Mouse (Mus musculus) urinary bladder, postnatal 36 days (tissue): ENCODE results near the gene Atp4a.
A peak's percentile ranks its signal among the peaks of the same experiment; 100 is the strongest.

ENCODE experiments used
- DNase-seq, 2 experiments: peaks; one replicate each; pipeline ENCODE4 v3.0.0; 2022; ENCODE audit warnings: low spot score in 2 of 2, mixed read lengths in 1 of 2

Gene Atp4a

DNA sequence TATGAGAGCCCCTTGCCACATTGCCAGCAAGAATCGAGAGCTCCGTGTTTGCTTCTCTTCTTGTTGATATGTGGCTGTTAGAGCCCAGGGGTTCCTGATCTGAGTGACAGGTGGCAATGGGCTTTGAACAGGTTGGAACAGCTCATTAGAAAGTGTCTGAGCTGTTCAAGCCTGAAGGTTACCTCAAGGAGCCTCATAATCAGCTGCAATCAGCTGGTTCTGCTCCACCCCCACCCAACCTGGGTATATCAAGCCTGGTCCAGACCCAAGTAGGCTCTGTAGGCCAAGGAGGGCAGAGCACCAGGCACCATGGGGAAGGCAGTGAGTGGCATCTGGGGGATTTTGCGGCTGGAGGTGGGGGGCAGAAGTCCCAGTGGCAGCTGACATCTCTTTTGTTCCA is at the start of gene Atp4a:
Gene Atp4a (plus strand): TSS at position 268 of the 400 bp plus-strand sequence.
- DNase-seq, result no peak

- peak; percentile 84 to 89 for DNase-seq
Observed at GRCm38 (mm10) chr7:30664529-30665200, 47.3 kb upstream of the Atp4a start, which contains the start of gene Haus5. TSS of gene Haus5 (minus strand) at chr7:30664994.

DNA sequence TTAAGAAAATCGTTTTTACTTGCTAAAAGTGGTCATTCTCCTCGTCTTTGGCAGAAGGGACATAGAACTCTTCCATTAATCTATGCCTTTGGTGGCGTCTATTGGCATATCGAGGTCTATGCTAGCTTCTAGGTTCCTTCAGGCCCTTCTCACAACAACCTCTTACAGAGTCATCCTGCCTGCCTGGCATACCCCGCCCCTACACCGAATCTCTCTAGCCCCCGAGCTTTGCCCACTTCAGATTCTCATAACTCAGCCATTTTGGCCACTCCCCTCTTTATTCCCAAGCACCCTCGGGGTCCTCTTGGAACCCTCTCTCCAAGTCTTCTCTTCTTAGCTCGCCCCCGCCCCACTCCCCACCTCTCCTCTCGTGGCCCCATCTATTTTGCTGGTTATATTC is 46.7 kb upstream of the Atp4a start:
- no peak for DNase-seq

GRCm38 (mm10) chr7:30669229-30669628 is 42.8 kb upstream of the Atp4a start:
- no peak for DNase-seq

DNA sequence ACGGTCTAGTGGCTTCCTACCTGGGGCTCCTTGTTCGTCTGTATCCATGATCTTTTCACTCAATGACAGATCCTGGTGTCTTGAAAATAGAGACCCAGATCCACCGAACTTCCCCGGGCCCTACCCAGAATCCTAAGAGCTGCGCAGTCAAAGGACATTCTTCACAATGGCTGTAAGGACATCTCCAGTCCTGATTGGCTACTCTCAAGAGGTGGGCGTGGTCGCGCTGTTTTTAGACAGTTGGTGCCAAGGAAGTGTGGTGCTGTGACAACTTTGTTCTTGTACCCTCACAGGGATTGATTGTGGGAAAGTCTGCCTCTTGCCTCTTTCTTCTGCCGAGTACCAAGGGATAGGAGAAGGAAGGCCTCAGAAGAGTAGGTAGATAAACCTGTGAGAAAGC is 40.5 kb upstream of the Atp4a start, which contains the start of gene Pmis2:
Gene Pmis2 (minus strand): TSS at position 126 of the 400 bp plus-strand sequence.
- DNase-seq, result no peak

DNA sequence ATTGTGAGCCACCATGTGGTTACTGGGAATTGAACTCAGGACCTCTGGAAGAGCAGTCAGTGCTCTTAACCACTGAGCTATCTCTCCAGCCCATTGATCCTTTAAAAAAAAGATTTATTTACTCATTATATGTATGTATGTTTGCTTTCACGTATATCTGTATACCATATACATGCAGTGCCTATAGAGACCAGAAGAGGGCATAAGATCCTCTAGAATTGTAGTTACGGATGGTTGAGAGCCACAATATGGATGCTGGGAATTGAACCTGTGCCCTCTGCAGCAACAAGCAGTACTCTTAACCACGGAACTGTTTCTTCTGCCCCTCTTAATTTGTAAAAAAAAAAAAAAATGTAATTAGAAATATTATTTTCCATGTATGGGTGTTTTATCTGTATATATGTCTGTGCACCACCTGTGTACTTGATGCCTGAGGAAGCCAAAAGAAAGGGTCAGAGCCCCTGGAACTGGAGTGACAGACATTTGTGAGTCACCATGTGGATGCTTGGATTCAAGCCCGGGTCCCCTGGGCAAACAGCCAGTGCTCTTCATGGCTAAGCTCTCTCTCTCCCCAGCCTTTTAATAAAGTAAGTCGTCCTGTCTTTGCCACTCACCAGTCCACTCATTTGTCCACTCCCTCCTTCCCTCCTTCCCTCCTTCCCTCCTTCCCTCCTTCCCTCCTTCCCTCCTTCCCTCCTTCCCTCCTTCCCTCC is 33.6 kb upstream of the Atp4a start:
- DNase-seq, result no peak

- no peak for DNase-seq
Observed at GRCm38 (mm10) chr7:30681897-30682296, 30.1 kb upstream of the Atp4a start.

- DNase-seq, result no peak
Observed at GRCm38 (mm10) chr7:30683425-30683824, 28.6 kb upstream of the Atp4a start.

DNA sequence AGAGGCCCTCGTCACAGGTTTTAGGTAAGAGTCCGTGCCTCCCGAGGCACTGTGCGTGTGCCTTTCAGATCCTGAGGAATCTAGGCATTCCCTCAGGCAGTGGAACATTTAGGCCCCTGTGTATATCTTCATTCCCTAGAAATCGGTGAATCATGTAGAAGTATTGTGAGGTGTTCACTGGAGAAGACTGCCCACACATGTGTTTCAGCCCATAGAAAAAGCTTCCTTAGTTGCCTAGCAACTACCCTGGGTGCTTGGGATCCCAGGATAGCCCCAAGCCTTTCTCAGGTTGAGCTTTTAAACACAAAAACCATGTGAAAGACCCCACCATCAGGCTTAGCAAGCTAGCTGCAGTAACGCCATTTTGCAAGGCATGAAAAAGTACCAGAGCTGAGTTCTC is 23.7 kb upstream of the Atp4a start:
- DNase-seq, result no peak

GRCm38 (mm10) chr7:30698101-30698500 is 13.9 kb upstream of the Atp4a start:
- no peak for DNase-seq

DNA sequence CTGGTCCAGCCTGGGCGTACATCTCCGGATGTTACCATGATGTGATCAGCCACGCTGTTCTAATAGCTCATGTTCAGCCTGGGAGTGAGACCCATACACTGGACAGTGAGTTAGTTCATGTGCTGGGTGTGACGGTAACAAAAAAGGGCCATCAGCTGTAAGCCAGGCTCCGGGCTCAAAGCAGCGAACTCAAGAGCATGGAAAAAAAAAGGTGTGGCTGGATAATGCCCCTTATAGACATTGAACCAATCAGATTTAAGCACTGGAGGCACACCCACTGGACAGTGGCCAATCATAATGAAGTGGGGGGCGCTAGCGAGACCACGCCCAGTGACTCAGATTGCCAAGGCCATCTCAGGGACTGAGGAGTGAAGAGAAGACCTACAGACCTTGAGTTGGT is 13.4 kb upstream of the Atp4a start, which contains the start of gene 2200002J24Rik:
Gene 2200002J24Rik (plus strand): TSS at position 338 of the 400 bp plus-strand sequence.
- no peak for DNase-seq

DNA sequence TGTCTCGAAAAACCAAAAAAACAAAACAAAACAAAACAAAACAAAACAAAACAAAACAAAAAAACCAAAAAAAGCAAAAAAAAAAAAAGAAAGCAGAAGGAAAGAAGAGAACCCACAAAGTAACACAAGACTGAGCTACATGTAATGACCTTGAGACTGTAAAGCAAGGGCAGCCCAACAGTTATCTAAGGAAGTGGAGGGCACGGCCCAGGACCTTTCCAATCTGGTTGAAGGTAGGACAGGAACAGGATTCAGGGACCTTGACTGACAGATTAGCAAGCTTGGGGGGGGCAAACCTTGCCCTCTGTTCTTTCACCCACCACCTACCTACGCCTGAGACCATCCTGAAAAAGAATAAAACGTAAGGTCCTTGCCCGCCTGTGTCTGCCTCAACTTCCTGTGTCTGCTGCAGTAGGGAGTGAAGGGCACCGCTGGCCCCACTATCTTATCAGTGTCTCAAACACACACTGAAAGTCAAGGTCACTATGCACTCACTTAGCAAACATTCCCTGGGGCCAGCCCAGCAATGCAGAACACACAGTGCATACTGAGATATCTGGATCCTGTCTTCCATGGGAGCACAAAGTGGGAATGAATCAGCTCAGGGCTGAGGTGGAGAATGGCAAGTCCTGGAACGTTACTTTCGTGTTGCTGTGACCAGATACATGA is 5.7 kb upstream of the Atp4a start:
- no peak for DNase-seq

- no peak for DNase-seq
Observed at GRCm38 (mm10) chr7:30707441-30707840, 4.6 kb upstream of the Atp4a start.

DNA sequence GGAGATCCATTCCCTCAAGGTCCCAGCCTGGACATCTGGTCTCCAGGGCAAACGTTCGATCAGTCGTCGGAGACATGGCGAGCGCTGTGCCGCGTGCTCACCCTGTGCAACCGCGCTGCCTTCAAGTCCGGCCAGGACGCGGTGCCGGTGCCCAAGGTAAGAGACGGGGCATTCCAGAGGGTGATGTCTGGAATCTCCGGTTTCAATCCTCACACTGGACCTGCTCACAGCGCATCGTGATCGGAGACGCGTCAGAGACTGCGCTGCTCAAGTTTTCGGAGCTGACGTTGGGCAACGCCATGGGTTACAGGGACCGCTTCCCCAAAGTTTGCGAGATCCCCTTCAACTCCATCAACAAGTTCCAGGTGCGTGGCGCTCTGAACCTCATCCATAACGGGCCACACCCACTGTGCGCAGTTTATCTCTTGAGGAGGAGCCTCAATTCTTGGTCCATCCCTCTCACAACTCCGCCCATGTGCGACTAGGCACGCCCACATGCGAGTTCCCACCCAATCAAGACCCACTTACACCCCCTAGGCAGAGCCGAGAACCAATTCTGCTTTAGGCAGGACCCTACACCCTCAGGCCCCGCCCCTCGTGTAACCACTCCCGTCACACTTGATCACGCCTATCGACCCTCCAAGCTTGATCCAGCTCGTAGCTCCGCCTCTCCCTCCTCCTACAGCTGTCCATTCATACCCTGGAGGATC is 5.2 kb downstream of the Atp4a start:
- DNase-seq, result peak in 1 of 2 experiments; percentile 37

DNA sequence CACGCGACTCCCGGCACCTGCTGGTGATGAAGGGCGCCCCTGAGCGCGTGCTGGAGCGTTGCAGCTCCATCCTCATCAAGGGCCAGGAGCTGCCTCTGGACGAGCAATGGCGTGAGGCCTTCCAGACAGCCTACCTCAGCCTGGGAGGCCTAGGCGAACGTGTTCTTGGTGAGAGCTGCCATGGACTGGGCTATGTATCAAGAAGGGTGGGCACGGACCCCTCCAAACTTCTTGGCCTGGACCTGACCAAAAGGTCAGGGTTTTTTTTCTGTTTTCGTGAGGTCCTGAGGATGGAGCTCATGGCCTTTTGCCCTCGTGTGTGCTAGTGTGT is 5.7 kb downstream of the Atp4a start:
- no peak for DNase-seq

DNA sequence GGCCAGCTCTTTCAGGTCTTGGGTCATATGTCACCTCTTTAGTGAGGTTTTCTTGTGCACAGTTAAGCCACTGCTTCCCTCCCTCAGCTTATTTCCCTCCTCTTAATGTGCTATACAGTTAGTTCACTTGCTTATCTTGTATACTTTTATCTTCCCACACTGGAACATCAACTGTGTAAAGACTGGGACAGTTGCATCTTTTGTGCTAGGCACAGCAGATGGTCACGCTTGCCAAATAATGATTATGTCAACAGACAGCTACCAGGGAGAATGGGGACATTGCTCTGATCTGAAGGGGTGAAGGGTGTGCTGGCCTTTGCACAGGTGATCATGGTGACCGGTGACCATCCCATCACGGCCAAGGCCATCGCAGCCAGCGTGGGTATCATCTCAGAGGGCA is 7.7 kb downstream of the Atp4a start:
- no peak for DNase-seq

- no peak for DNase-seq
Observed at GRCm38 (mm10) chr7:30721286-30721685, 9.3 kb downstream of the Atp4a start.

GRCm38 (mm10) chr7:30723274-30723953 is 11.4 kb downstream of the Atp4a start:
- DNase-seq, result no peak

- no peak for DNase-seq
Observed at GRCm38 (mm10) chr7:30728214-30728613, 16.2 kb downstream of the Atp4a start.

GRCm38 (mm10) chr7:30728739-30729395 is 16.9 kb downstream of the Atp4a start:
- no peak for DNase-seq
